In the genomic region with DNA sequence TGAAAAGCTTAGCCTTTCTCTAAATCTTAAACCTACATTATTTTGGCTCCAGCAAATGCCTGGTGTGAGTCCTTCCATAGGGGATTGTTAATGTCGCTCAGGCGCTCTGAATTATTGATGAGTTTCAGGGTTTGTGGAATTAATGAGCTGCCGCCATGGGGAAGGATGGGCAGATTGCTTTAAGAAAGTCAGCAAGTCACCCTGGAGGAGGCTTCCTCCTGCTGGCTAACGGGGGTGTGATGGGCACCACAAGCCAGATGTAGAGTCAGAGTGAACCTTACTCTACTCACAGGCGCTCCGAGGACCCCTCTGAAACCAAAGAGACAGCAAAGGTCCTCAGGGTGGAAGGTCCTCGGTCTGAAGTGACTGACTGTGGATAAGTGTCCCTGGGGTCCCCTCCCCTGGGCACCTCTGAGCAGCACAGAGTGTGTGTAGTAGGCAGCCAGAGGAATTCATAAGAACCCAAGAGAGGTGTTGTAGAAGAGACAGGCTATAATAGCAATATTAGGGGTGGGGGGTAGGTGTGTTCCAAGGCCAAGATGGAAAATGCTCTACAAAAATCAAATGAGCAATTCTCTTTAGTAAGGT, we compare ENCODE assay signal across 18 mouse cellular contexts.
DNase-seq lines count a peak whose midpoint lies in the region; ATAC-seq lines count a peak whose summit lies in the region.
"Had no signal": no experiment of that assay in that cellular context is flagged by ENCODE, and none has a peak within 500 bp of the region (broad histone marks: within the 10 kb centered on the region; RNA-seq: fewer than 3 reads in every experiment).

No protein-coding gene starts in this region.

- WGBS in forebrain, embryonic 11.5 days: 63% methylated on average over 7 of the region's 7 CpGs
- 80% methylated on average over 7 of the region's 7 CpGs for WGBS in forebrain, embryonic 10.5 days
- whole genome bisulfite sequencing in forebrain, embryonic 13.5 days: 56% methylated on average over 7 of the region's 7 CpGs
- WGBS in midbrain, embryonic 10.5 days: 57% methylated on average over 7 of the region's 7 CpGs
- WGBS in neural tube, embryonic 12.5 days: 47% methylated on average over 7 of the region's 7 CpGs

- 0 out of 2 replicates have a peak, but pooled peaks have one; percentile 47 for ATAC-seq in forebrain, embryonic 11.5 days (replicated peaks; ENCODE audit: low FRiP score)
- peak; percentile 41; the same call in 1 of the 2 replicates for ATAC-seq in forebrain, embryonic 13.5 days
- ATAC-seq in neural tube, embryonic 12.5 days (ENCODE audit: low FRiP score, low read depth): peak; percentile 48
- ATAC-seq: intestine, postnatal 0 days had no signal

- no peaks in the 10 kb centered on the region; the same call in 1 of the 2 replicates for H3K27me3 ChIP-seq in forebrain, embryonic 11.5 days (ENCODE audit: control insufficient read depth, insufficient read depth, low read length)
- H3K27me3 ChIP-seq in forebrain, embryonic 10.5 days (ENCODE audit: poor library complexity, severe bottlenecking): 0 out of 2 replicates have a peak, but pooled peaks cover 3% of the 10 kb centered on the region
- H3K27me3 ChIP-seq in forebrain, embryonic 13.5 days: no peaks in the 10 kb centered on the region
- no peaks in the 10 kb centered on the region for H3K27me3 ChIP-seq in midbrain, embryonic 10.5 days (ENCODE audit: low read depth, poor library complexity, severe bottlenecking)
- H3K27me3 ChIP-seq in neural tube, embryonic 12.5 days (replicated peaks): no peaks in the 10 kb centered on the region
- H3K27me3 ChIP-seq: embryonic facial prominence, embryonic 13.5 days; limb, embryonic 13.5 days had no signal

- no peaks in the 10 kb centered on the region for H3K36me3 ChIP-seq in forebrain, embryonic 11.5 days (ENCODE audit: control insufficient read depth, insufficient read depth, low read length)
- peaks cover 31% of the 10 kb centered on the region for H3K36me3 ChIP-seq in forebrain, embryonic 10.5 days (replicated peaks)
- peaks cover 32% of the 10 kb centered on the region; the same call in 1 of the 2 replicates for H3K36me3 ChIP-seq in forebrain, embryonic 13.5 days (ENCODE audit: poor library complexity, severe bottlenecking)
- peaks cover 44% of the 10 kb centered on the region for H3K36me3 ChIP-seq in midbrain, embryonic 10.5 days
- no peaks in the 10 kb centered on the region for H3K36me3 ChIP-seq in neural tube, embryonic 12.5 days
- H3K36me3 ChIP-seq: liver, embryonic 15.5 days had no signal

- no peak for DNase-seq in forebrain, embryonic 11.5 days (ENCODE audit: low spot score)
- no peak for DNase-seq in forebrain, embryonic 10.5 days (ENCODE audit: extremely low spot score, low spot score)
- no peak for DNase-seq in midbrain, embryonic 10.5 days (ENCODE audit: low spot score)
- no peak for DNase-seq in adrenal gland, postnatal 10 days
- DNase-seq in left cerebral cortex, postnatal 4 days: no peak
- no peak for DNase-seq in lung, adult 18-20 months
- DNase-seq: cerebellum, adult 11-12 months; cerebellum, postnatal 36 days; heart, postnatal 4 days; right cerebral cortex, postnatal 4 days; thymus, postnatal 36 days had no signal

- H3K4me3 ChIP-seq in forebrain, embryonic 11.5 days (ENCODE audit: low read depth, low read length): no peak overlapping the region
- H3K4me3 ChIP-seq in forebrain, embryonic 10.5 days: no peak overlapping the region
- no peak overlapping the region for H3K4me3 ChIP-seq in forebrain, embryonic 13.5 days
- no peak overlapping the region for H3K4me3 ChIP-seq in midbrain, embryonic 10.5 days
- no peak overlapping the region for H3K4me3 ChIP-seq in neural tube, embryonic 12.5 days
- H3K4me3 ChIP-seq: embryonic facial prominence, embryonic 13.5 days; limb, embryonic 13.5 days; liver, embryonic 15.5 days; megakaryocyte, embryonic 14.5 days had no signal

- intact Hi-C loops in left cerebral cortex, postnatal 4 days (cut with DNase I): no loop called here

- no peaks in the 10 kb centered on the region for H3K9me3 ChIP-seq in forebrain, embryonic 11.5 days (ENCODE audit: control insufficient read depth, low read length)
- H3K9me3 ChIP-seq in forebrain, embryonic 10.5 days: no peaks in the 10 kb centered on the region
- H3K9me3 ChIP-seq in forebrain, embryonic 13.5 days (replicated peaks): no peaks in the 10 kb centered on the region
- H3K9me3 ChIP-seq in midbrain, embryonic 10.5 days (replicated peaks): no peaks in the 10 kb centered on the region
- H3K9me3 ChIP-seq in neural tube, embryonic 12.5 days: no peaks in the 10 kb centered on the region
- H3K9me3 ChIP-seq: embryonic facial prominence, embryonic 13.5 days; limb, embryonic 13.5 days; liver, embryonic 15.5 days; megakaryocyte, embryonic 14.5 days had no signal

- H3K9ac ChIP-seq in forebrain, embryonic 11.5 days (ENCODE audit: low read length): no peak overlapping the region
- H3K9ac ChIP-seq in forebrain, embryonic 13.5 days: no peak overlapping the region
- no peak overlapping the region for H3K9ac ChIP-seq in neural tube, embryonic 12.5 days
- H3K9ac ChIP-seq: embryonic facial prominence, embryonic 13.5 days; limb, embryonic 13.5 days; liver, embryonic 15.5 days had no signal

- H3K4me2 ChIP-seq in forebrain, embryonic 11.5 days (ENCODE audit: low read depth, low read length, severe bottlenecking): no peak overlapping the region
- no peak overlapping the region for H3K4me2 ChIP-seq in forebrain, embryonic 13.5 days
- no peak overlapping the region for H3K4me2 ChIP-seq in neural tube, embryonic 12.5 days (replicated peaks)
- H3K4me2 ChIP-seq: embryonic facial prominence, embryonic 13.5 days; limb, embryonic 13.5 days; liver, embryonic 15.5 days had no signal

- H3K4me1 ChIP-seq in forebrain, embryonic 11.5 days (replicated peaks; ENCODE audit: control insufficient read depth, insufficient read depth, low read length): peaks cover 4% of the 10 kb centered on the region; the same call in 1 of the 2 replicates
- H3K4me1 ChIP-seq in forebrain, embryonic 10.5 days: peaks cover 26% of the 10 kb centered on the region
- peaks cover 19% of the 10 kb centered on the region for H3K4me1 ChIP-seq in forebrain, embryonic 13.5 days
- peaks cover 29% of the 10 kb centered on the region for H3K4me1 ChIP-seq in midbrain, embryonic 10.5 days
- peaks cover 17% of the 10 kb centered on the region for H3K4me1 ChIP-seq in neural tube, embryonic 12.5 days
- H3K4me1 ChIP-seq: liver, embryonic 15.5 days had no signal

- H3K27ac ChIP-seq in forebrain, embryonic 11.5 days (ENCODE audit: low read depth, low read length): no peak overlapping the region
- no peak overlapping the region for H3K27ac ChIP-seq in forebrain, embryonic 10.5 days
- peak overlapping the region; percentile 41; the same call in 1 of the 2 replicates for H3K27ac ChIP-seq in forebrain, embryonic 13.5 days
- peak overlapping the region; percentile 68 for H3K27ac ChIP-seq in midbrain, embryonic 10.5 days (replicated peaks)
- H3K27ac ChIP-seq in neural tube, embryonic 12.5 days: no peak overlapping the region
- H3K27ac ChIP-seq: embryonic facial prominence, embryonic 13.5 days; limb, embryonic 13.5 days; liver, embryonic 15.5 days had no signal

Comparison
In these comparisons a context has a peak if more than half of its experiments do, and no peak if none do; other contexts are left out.
1. H3K27ac ChIP-seq: peak in forebrain, embryonic 13.5 days (single experiment) and midbrain, embryonic 10.5 days (single experiment); none in forebrain, embryonic 11.5 days (single experiment), forebrain, embryonic 10.5 days (single experiment) and neural tube, embryonic 12.5 days (single experiment).
2. Peak in every context shown above with its lines, with median percentiles within 50 percentile points of each other: ATAC-seq.